Mouse (Mus musculus) natural killer cell, adult 2 months (primary cell): ENCODE measurements around the gene Nrg4.
A peak's percentile ranks its signal among the peaks of the same experiment; 100 is the strongest.

Experiments
- DNase-seq, 2 experiments: peaks; one replicate each; pipeline ENCODE4 v3.0.0; 2022; ENCODE audit warnings: low spot score in 2 of 2

Gene Nrg4

DNA sequence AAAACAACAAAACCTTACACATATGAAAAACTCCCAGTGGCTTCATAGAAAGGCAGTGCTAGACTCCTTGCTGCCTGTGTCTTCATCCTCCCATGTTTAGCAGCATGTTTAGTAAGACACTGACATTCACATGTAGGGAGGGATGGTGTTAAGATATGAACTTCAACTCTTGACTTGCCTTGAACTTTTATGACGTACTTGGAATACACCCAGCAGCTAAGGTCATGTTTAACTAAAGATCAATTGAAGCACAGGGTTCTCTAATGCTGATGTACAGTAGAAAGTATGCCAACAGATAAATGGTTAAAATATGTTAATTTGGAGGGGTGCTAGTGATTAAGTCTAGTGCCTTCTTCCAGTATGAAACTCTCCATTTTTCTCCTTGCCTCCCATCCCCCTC lies 4.0 kb downstream of the Nrg4 start:
- DNase-seq, result no peak

GRCm38 (mm10) chr9:55313619-55314261 lies 12.9 kb downstream of the Nrg4 start:
- no peak for DNase-seq

DNA sequence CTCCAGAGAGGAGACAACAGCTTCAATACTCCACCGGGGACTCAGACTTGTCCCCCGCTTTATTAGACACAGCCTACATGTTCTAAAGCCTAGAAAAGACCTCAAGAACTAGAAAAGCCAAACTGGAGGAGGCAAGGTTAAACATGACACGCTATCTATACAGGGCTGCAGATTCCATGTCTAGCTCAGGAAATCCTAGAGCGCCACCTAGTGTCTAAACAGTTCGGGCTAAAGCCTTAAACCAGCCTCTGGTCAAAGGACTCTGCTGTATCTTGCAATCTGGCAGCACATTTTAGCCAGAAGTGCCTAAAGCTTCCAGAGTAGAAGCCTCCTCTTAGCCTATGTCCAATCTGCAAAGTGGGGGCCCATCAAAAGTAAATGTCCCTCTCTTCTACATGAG lies 15.1 kb downstream of the Nrg4 start:
- peak; percentile 55 to 62 for DNase-seq

DNA sequence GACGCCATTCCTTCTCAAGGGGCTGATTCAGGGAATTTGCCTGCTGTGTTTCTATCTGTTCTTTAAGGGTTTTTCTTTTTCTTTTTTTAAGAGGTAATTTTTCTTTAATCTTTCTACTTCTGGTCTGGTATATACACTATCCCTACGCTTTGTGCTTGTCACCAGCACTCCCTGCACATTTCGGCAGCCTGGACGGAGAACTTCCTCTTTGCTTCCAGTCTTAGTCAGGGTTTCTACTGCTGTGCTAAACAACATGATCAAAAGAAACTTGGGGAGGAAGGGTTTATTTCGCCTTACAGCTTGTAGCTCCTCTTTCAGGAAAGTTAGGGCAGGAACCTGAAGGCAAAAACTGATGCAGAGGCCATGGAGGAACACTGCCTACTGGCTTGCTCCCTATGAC lies 18.2 kb downstream of the Nrg4 start:
- no peak for DNase-seq

DNA sequence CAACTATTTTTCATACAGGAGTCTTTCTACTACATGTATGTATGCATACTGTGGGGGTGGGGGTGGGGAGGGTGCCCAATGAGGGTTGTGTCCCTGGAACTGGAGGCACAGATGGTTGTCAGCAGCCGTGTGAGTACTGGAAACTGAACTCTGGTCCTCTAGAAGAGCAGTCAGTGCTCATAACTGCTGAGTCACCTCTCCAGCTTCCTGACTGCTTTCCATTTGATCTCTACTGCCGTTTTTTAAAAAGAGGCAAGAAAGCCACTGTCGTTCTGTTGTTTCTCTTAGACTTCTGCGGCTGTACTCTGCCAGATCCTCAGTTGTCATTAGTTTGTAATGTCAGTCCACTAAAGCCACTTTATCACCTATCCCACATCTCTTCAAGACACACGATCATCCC lies 19.1 kb downstream of the Nrg4 start:
- DNase-seq, result no peak

DNA sequence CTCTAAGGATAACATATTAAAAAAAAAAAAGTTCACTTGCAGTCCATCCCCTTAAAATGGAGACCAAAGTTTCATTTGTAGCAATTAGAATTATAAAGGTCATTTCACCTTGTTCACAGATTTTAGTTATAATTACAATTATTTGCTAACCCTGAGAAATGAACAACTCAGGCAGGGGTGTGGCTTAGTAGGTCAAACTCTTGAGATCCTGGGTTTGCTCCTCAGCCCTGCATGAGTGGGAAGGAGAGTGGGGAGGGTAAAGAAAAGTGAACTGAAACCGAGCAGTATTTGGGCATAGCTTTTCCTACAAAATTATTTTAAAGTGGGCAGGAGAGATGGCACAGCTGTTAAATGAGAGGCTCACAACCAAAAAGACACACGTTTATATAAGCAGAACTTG lies 19.6 kb downstream of the Nrg4 start:
- DNase-seq, result no peak

GRCm38 (mm10) chr9:55296221-55296620 lies 30.4 kb downstream of the Nrg4 start:
- DNase-seq, result no peak

GRCm38 (mm10) chr9:55291966-55292365 lies 34.7 kb downstream of the Nrg4 start:
- no peak for DNase-seq

DNA sequence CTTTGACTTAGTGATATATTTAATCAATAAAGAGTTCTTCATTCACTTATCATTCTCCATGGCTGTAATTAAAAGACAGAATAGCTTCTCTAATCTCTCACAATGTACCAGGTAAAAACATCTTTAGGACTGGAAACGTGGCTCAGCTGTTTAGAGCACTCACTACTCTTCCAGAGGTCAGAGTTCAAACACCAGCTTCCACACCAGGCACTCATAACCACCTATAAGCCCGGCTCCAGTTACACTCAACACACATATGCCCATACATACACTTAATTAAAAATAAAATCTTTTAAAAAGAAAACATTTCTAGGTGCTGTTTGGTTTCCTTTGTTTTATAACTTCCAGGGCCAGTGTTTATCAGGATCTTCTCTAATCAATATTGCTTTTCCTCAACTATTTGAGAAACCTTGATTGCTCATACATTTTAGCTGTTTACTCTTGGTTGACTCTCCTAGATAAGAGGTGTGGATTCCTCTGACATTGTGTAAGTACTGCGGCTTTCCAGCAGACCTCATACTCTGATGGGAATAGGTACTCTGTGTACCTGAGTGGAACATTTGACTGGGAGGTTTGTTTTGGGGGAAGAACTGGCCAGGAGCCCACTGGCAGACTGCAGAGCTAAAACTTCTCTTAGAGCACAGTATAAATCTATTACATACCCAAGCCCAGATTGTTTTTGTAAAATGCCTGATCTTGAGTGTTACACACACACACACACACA lies 37.0 kb downstream of the Nrg4 start:
- DNase-seq, result no peak

DNA sequence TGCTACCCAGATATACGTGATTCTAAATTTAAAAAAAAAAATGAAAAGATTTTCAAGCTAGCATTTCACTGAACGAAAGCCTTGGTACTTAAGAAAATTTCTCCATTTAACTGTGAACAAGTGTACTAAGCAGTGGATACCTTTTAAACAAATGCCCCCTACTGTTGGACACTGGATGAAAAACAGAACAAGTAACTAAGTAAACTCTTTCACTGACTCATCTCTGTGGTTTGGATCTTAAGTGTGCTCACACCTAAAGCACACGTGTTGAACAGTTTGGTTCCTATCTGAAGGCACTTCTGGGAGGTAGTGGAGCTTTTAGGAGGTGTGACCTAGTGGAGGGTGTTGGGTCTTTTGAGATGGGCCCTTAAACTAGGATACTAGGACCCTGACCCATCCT lies 41.4 kb downstream of the Nrg4 start:
- DNase-seq, result peak in 1 of 2 experiments; percentile 32

- DNase-seq, result peak; percentile 59 to 62
These were observed 43.1 kb downstream of the Nrg4 start for GRCm38 (mm10) chr9:55283516-55283915.

DNA sequence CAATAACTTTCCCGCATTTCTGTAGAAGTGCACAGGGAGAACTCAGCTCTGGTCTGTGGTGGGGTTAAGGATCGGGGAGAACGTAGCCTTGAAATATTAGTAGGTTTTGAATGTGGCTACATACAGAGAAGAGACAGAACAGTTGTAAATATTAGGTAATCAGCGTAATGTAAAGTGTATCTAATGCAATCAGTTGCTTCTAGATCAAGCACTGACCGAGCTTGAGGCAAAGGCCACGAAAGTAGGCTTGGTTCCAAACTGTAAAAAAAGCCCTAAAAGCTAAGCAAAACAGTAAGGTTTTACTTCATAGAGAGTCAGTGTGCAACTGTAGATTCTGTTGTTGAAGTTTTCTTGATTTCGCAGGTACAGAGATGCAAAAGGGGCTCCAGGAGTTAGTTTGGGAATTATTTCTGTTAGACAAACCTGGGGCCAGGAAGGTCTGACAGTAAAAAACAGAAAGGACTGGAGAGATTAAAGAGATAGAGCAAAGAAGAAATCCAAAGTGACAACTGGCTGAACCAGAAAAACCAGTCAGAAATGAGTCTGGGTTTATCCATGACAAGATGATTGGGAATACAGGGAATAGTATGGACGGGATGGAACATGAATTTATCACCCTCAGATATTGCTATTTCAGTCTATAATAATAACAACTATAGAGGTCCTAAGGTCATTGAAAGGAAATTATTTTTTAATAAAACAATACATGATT lies 47.4 kb downstream of the Nrg4 start:
- no peak for DNase-seq

GRCm38 (mm10) chr9:55277562-55277961 lies 49.1 kb downstream of the Nrg4 start:
- DNase-seq, result no peak

- DNase-seq, result no peak
These were observed 52.7 kb downstream of the Nrg4 start for GRCm38 (mm10) chr9:55273906-55274305.

GRCm38 (mm10) chr9:55271960-55272560 lies 54.6 kb downstream of the Nrg4 start:
- DNase-seq, result no peak

DNA sequence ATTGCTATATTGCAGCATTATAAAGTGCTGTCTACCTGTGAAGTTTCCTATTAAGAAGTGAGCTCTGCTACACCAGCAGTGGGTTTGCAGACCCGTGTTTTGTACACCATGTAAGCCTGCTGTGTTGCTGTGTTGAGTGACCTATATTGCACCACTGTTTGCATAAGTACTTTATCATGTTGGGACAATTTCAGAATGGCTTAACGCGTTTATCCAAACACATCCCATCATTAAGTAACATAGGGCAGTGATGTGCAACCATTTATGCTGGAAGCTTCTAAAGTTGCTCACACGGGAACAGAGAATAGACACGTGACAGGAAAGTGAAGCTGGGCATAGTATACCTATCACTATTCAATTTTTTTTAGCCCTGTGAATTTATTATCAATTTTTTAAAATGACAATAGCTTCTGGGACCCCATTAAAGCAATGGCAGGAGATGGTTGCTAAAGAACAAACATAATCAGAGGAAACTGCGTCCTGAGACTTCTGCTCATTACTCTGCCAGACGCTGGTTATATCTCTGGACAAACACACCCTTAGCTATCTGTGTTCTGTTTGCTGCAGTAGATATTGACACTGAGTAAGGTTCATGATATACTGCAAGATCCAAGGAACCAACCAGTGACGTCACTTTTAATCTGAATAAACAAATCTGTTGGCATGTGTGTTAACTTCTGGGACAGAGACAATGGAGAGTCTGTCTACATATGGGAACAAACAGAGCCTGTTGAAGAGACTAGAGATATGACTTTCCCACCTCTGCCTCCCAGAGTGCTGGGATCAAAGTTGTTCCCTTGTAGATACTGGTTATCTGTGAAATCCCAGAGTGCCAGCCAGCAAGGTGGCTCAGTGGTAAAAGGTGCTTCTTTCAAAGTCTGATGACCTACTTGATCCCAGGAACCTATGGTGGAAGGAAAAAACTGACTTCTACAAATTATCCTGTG lies 62.0 kb downstream of the Nrg4 start:
- no peak for DNase-seq

- DNase-seq, result no peak
These were observed 66.9 kb downstream of the Nrg4 start for GRCm38 (mm10) chr9:55259741-55260140.

- no peak for DNase-seq
These were observed 69.5 kb downstream of the Nrg4 start for GRCm38 (mm10) chr9:55257105-55257504.

DNA sequence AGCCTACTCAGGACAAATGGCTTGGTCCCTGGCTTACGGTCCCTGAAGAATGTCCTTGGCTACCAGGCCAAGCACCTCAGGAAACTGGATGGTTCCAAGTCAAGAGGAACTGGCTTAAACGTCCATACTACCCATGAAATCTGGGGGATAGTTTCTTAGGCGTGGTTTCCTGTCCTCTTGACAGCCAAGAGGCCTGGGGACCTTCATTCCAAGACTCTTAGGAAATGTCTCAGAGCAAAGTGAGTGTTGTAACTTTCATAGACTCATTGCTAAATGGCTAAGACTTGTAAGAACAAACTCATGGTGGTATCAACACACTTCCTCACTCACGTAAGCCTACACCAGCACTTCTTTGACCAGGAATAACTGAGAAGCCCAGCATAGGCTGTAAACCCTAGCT lies 71.0 kb downstream of the Nrg4 start:
- DNase-seq, result no peak

DNA sequence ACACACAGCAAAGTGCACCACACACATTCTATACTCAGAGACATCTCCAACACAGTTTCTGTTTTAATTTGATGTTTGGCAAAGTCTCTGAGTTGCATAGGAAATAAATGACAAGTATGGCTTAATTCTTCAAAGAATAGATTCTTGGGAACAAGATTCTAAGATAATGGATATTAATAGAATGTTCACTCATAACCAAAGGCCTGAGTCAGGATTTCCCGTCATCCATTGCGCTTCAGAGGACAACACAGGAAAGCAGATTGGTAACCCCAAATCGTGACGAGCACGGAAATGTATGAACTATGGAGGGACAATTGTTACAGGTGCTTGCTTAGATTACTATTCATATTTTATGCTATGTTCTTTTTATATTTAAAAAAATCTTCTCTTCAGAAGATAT lies 71.6 kb downstream of the Nrg4 start:
- no peak for DNase-seq

GRCm38 (mm10) chr9:55253849-55254248 lies 72.8 kb downstream of the Nrg4 start:
- DNase-seq, result no peak
